Mouse (Mus musculus) midbrain, embryonic 12.5 days (tissue): ENCODE measurements around the gene Gas2. TPM values are rescaled to one million over a fixed set of nuclear protein-coding genes. Genes with fewer than 3 reads are reported as not detected.

Experiments
- ATAC-seq: fragments of 200-750 bp; cut with Nextera tagmentation; 2 replicates; pipeline ENCODE4 v1.8.0; 2017; ENCODE audit warnings: low read depth, moderate TSS enrichment, moderate library complexity; ENCODE audit not compliant: low FRiP score
- H3K27ac ChIP-seq: fragments of 300-500 bp; sonication (generic); replicated peaks from 2 replicates; pipeline ENCODE4 v1.5.1; 2016; ENCODE audit warnings: mild to moderate bottlenecking
- H3K27me3 ChIP-seq: fragments of 300-500 bp; sonication (generic); 2 replicates; pipeline ENCODE4 v1.6.1; 2016; ENCODE audit warnings: mild to moderate bottlenecking
- H3K36me3 ChIP-seq: fragments of 300-500 bp; sonication (generic); 2 replicates; pipeline ENCODE4 v1.6.1; 2016
- H3K4me1 ChIP-seq: fragments of 300-500 bp; sonication (generic); 2 replicates; pipeline ENCODE4 v1.6.1; 2016
- H3K4me2 ChIP-seq: fragments of 300-500 bp; sonication (generic); replicated peaks from 2 replicates; pipeline ENCODE4 v1.6.1; 2016; ENCODE audit warnings: mild to moderate bottlenecking, moderate library complexity
- H3K4me3 ChIP-seq: fragments of 300-500 bp; sonication (generic); 2 replicates; pipeline ENCODE4 v1.5.1; 2016; ENCODE audit warnings: mild to moderate bottlenecking
- H3K9ac ChIP-seq: fragments of 300-500 bp; sonication (generic); replicated peaks from 2 replicates; pipeline ENCODE4 v1.6.1; 2016; ENCODE audit warnings: mild to moderate bottlenecking, moderate library complexity
- H3K9me3 ChIP-seq: fragments of 300-500 bp; sonication (generic); 2 replicates; pipeline ENCODE4 v1.6.1; 2016; ENCODE audit warnings: mild to moderate bottlenecking
- WGBS: fragments of 180-500 bp; shearing (Covaris S2); methylation state at CpG from one replicate; pipeline ENCODE4 v1.1.7; 2016; 5-methylcytosine and 5-hydroxymethylcytosine counted together
- polyA plus RNA-seq: library from polyadenylated mRNA; unstranded; fragments of >200 nt; fragmentation: Nextera tagmentation; extraction: Ambion mirVana; gene quantifications from 2 replicates; pipeline ENCODE4 v1.2.1, GENCODE M21; 2016

Gene Gas2
- polyA plus RNA-seq, 1 experiment from 2014 or later = 32.7 TPM

- H3K9me3 ChIP-seq = 0 out of 2 replicates have a peak, but pooled peaks cover 2% of the 10 kb centered on the region
- H3K4me1 ChIP-seq = no peaks in the 10 kb centered on the region
- H3K4me2 ChIP-seq = no peak overlapping the region
- no peak overlapping the region for H3K27ac ChIP-seq
- no peaks in the 10 kb centered on the region for H3K36me3 ChIP-seq
- ATAC-seq = peak; percentile 62
- WGBS = 50% methylated on average over 8 of the region's 8 CpGs
- no peak overlapping the region for H3K4me3 ChIP-seq
- H3K9ac ChIP-seq = no peak overlapping the region
- H3K27me3 ChIP-seq = no peaks in the 10 kb centered on the region
Measured at GRCm38 (mm10) chr7:52037600-52038582, 176.1 kb downstream of the Gas2 start.

Other genes with a start within 250 kb of the Gas2 start
- gene Slc17a6, start 240.0 kb upstream of the Gas2 start, polyA plus RNA-seq = 52.6 and 59.0 TPM in 2 replicates
- 14.9 and 17.3 TPM in 2 replicates for gene Fancf, start 252 bp downstream of the Gas2 start, polyA plus RNA-seq
- gene Svip, start 144.0 kb downstream of the Gas2 start, polyA plus RNA-seq = 15.8 and 16.5 TPM in 2 replicates
- not detected in 2 replicates for gene 1700015G11Rik, start 153.7 kb downstream of the Gas2 start, polyA plus RNA-seq